Mouse (Mus musculus) embryonic facial prominence, embryonic 10.5 days (tissue): Measurements from ENCODE around the gene 1700022I11Rik. TPM values are rescaled to one million over a fixed set of nuclear protein-coding genes. Genes with fewer than 3 reads are reported as not detected.

Experiments
- DNase-seq: peaks from one replicate; pipeline ENCODE4 v3.0.0-alpha.2; 2017; ENCODE audit warnings: low spot score
- H3K27ac ChIP-seq: fragments of 300-500 bp; sonication (generic); replicated peaks from 2 replicates; pipeline ENCODE4 v1.5.1; 2016; ENCODE audit warnings: mild to moderate bottlenecking
- H3K27me3 ChIP-seq: fragments of 300-500 bp; sonication (generic); replicated peaks from 2 replicates; pipeline ENCODE4 v1.6.1; 2016; ENCODE audit warnings: low read depth, mild to moderate bottlenecking; ENCODE audit not compliant: poor library complexity, severe bottlenecking
- H3K36me3 ChIP-seq: fragments of 300-500 bp; sonication (generic); replicated peaks from 2 replicates; pipeline ENCODE4 v1.6.1; 2016; ENCODE audit warnings: mild to moderate bottlenecking, moderate library complexity
- H3K4me1 ChIP-seq: fragments of 300-500 bp; sonication (generic); 2 replicates; pipeline ENCODE4 v1.6.1; 2016
- H3K4me3 ChIP-seq: fragments of 300-500 bp; sonication (generic); 2 replicates; pipeline ENCODE4 v1.5.1; 2016; ENCODE audit warnings: mild to moderate bottlenecking, moderate library complexity
- H3K9me3 ChIP-seq: fragments of 300-500 bp; sonication (generic); 2 replicates; pipeline ENCODE4 v1.6.1; 2016; ENCODE audit warnings: mild to moderate bottlenecking
- WGBS: fragments of 180-500 bp; shearing (Covaris S2); methylation state at CpG from one replicate; pipeline ENCODE4 v1.1.7; 2016; 5-methylcytosine and 5-hydroxymethylcytosine counted together
- polyA plus RNA-seq: library from polyadenylated mRNA; unstranded; fragments of >200 nt; fragmentation: Nextera tagmentation; extraction: Ambion mirVana; gene quantifications from 2 replicates; pipeline ENCODE4 v1.2.1, GENCODE M21; 2016

Gene 1700022I11Rik
- polyA plus RNA-seq: 0.54 and 0.76 TPM in 2 replicates

GRCm38 (mm10) chr4:42969304-42969703 is at the start of gene 1700022I11Rik:
TSS of gene 1700022I11Rik (plus strand) at chr4:42969604.
- no peak within 1 kb of the TSS for H3K4me3 ChIP-seq
- H3K36me3 ChIP-seq: no peaks in the 10 kb centered on the region
- H3K9me3 ChIP-seq: no peaks in the 10 kb centered on the region
- peaks cover 4% of the 10 kb centered on the region; the same call in 1 of the 2 replicates for H3K27me3 ChIP-seq
- 87% methylated on average over 4 of the region's 4 CpGs for WGBS
- no peak within 1 kb of the TSS for H3K27ac ChIP-seq
- no peak for DNase-seq
- peaks cover 8% of the 10 kb centered on the region for H3K4me1 ChIP-seq

- WGBS: 80% methylated on average over 9 of the region's 9 CpGs
Measured at GRCm38 (mm10) chr4:42920726-42921125, 48.7 kb upstream of the 1700022I11Rik start.

GRCm38 (mm10) chr4:42921536-42921935 is 47.9 kb upstream of the 1700022I11Rik start:
- no peaks in the 10 kb centered on the region for H3K9me3 ChIP-seq
- H3K4me3 ChIP-seq: no peak overlapping the region
- peaks cover 54% of the 10 kb centered on the region for H3K27me3 ChIP-seq
- peak; percentile 1 for DNase-seq
- H3K4me1 ChIP-seq: peaks cover 7% of the 10 kb centered on the region; the same call in 1 of the 2 replicates
- no peak overlapping the region for H3K27ac ChIP-seq
- 89% methylated on average over 2 of the region's 2 CpGs for WGBS
- no peaks in the 10 kb centered on the region for H3K36me3 ChIP-seq

More at GRCm38 (mm10) chr4:42920726-42921125, 48.7 kb upstream of the 1700022I11Rik start:
- Histone ChIP-seq H3K9me3 (no peaks in the 10 kb centered on the region), H3K4me3 (no peak overlapping the region), H3K27ac (no peak overlapping the region), H3K36me3 (no peaks in the 10 kb centered on the region), H3K27me3 (peaks cover 62% of the 10 kb centered on the region), H3K4me1 (peaks cover 9% of the 10 kb centered on the region; the same call in 1 of the 2 replicates)
- DNase-seq: peak; percentile 5

DNA sequence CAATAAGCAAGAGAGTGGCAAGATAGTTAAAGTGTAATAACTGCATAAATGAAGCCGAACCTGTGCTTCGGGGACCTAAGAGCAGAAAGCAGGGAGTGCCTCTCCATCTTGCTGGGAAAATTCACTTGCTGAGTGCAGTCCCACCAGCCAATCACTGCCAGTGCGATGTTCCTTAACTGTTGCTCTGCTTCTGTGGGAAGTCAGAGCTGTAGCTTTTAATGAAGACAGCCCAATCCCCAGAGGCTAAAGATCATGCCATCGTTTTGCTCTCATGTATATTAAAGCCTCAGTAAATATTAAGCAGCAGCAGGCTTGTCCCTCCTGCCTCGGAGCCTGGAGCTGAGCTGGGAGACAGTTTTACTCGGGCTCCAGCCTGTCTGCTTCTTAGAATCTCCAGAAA is 47.3 kb upstream of the 1700022I11Rik start:
- peak; percentile 5 for DNase-seq
- no peaks in the 10 kb centered on the region for H3K36me3 ChIP-seq
- H3K4me3 ChIP-seq: no peak overlapping the region
- peaks cover 51% of the 10 kb centered on the region for H3K27me3 ChIP-seq
- peaks cover 4% of the 10 kb centered on the region; the same call in 1 of the 2 replicates for H3K4me1 ChIP-seq
- H3K9me3 ChIP-seq: no peaks in the 10 kb centered on the region
- WGBS: 75% methylated on average over 6 of the region's 6 CpGs
- no peak overlapping the region for H3K27ac ChIP-seq

DNA sequence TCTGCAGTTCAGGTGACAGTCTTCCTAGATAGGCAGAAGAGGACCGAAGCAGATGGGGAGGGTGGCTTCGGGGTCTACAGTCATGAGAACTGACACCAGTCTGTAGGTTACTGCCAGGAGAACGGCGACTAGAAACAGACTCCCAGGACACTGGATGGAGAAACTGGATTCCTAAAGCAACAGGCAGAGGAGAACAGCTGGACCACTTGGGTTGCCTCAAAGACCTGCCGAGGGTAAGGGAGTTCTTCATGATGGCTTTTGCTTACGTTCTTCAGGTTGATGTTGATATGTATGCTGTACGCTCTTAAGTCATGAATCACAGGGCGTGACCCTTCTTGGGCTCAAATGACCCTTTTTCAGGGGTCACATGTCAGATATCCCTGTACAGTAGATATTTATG is 46.9 kb upstream of the 1700022I11Rik start:
- no peak for DNase-seq
- H3K27ac ChIP-seq: no peak overlapping the region
- no peaks in the 10 kb centered on the region for H3K9me3 ChIP-seq
- peaks cover under 1% of the 10 kb centered on the region; the same call in 1 of the 2 replicates for H3K4me1 ChIP-seq
- 83% methylated on average over 8 of the region's 8 CpGs for WGBS
- H3K36me3 ChIP-seq: no peaks in the 10 kb centered on the region
- H3K27me3 ChIP-seq: peaks cover 46% of the 10 kb centered on the region
- H3K4me3 ChIP-seq: no peak overlapping the region

DNA sequence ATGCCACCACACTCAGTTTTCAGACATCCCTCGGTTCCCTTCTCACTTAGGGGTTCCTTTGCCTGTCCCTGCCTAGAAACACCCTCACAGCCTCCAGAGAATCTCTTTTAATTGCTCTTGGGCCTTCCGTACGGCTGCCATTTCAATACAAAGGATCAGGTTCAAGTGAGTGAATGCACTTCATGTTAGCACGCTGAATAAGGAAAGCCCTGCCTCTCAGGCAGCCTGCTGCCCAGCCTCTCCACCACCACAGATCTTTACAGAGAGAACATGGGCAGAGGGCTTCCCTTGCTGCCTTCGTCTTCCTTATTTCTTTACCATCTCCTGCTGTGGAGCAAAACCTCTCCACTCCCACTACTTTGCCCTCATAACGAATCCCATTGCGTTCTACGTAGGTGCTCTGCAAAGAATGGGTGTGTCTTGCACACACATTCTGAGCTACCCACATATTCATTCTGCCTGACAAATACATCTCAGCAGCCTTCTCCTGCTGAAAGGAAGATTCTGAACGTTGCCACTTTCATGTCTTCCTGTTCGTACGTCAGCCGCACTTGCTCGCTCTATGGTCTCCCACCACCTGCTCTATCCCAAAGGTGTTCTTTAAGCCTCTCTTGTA is 45.2 kb upstream of the 1700022I11Rik start:
- H3K36me3 ChIP-seq: no peaks in the 10 kb centered on the region
- H3K9me3 ChIP-seq: no peaks in the 10 kb centered on the region
- no peaks in the 10 kb centered on the region for H3K4me1 ChIP-seq
- no peak overlapping the region for H3K27ac ChIP-seq
- peaks cover 29% of the 10 kb centered on the region for H3K27me3 ChIP-seq
- peak; percentile 7 for DNase-seq
- no peak overlapping the region for H3K4me3 ChIP-seq
- WGBS: 73% methylated on average over 13 of the region's 13 CpGs

DNA sequence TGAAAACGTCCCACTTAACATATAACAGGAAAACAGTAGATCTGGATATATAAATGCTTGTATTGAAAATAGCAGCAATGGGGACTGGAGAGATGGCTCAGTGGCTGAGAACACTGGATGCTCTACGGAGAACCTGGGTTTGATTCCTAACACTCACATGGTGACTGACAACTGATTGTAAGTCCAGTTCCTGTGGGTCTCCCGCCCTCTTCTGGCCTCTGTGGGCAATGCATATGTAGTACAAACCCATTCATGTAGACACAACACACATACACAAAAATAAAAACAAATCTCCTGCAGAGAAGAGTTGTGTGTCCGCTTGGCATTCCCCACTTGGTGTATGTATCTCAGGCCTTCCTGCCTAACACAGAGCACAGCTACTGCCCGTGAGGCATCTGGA is 41.2 kb upstream of the 1700022I11Rik start:
- Histone ChIP-seq H3K36me3 (no peaks in the 10 kb centered on the region), H3K27ac (no peak overlapping the region), H3K9me3 (no peaks in the 10 kb centered on the region), H3K4me1 (no peaks in the 10 kb centered on the region), H3K4me3 (no peak overlapping the region), H3K27me3 (peaks cover 28% of the 10 kb centered on the region)
- DNase-seq: peak; percentile 6
- 77% methylated on average over 5 of the region's 5 CpGs for WGBS

DNA sequence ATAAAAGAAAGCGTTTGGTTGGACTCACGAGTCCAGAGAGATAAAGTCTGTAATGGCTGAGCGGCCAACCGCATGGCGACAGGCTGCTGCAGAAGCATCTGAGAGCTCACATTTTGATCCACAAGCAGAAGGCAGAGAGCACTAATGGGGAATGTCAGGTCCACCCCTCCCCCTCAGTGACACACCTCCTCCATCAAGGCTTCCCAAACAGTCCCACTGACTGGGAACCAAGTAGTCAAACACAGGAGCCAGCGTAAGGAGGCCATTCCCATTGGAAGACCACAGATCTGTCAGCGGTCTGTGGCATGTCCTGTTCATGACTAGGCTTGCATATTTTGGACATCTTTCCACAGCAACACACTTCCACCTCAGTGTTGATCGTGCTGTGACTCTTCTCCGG is 40.5 kb upstream of the 1700022I11Rik start:
- peaks cover 33% of the 10 kb centered on the region for H3K27me3 ChIP-seq
- peaks cover 6% of the 10 kb centered on the region for H3K4me1 ChIP-seq
- 93% methylated on average over 9 of the region's 9 CpGs for WGBS
- DNase-seq: peak; percentile 5
- H3K4me3 ChIP-seq: no peak overlapping the region
- H3K9me3 ChIP-seq: no peaks in the 10 kb centered on the region
- H3K36me3 ChIP-seq: no peaks in the 10 kb centered on the region
- H3K27ac ChIP-seq: no peak overlapping the region

- Histone ChIP-seq H3K4me1 (peaks cover 7% of the 10 kb centered on the region), H3K27ac (no peak overlapping the region), H3K36me3 (no peaks in the 10 kb centered on the region), H3K27me3 (peaks cover 50% of the 10 kb centered on the region), H3K9me3 (no peaks in the 10 kb centered on the region), H3K4me3 (no peak overlapping the region)
- DNase-seq: peak; percentile 4
- WGBS: 72% methylated on average over 8 of the region's 8 CpGs
Measured at GRCm38 (mm10) chr4:42932229-42932969, 37.0 kb upstream of the 1700022I11Rik start.

GRCm38 (mm10) chr4:42933630-42934029 is 35.8 kb upstream of the 1700022I11Rik start:
- peaks cover 7% of the 10 kb centered on the region for H3K4me1 ChIP-seq
- WGBS: 10% methylated on average over 22 of the region's 22 CpGs
- no peak overlapping the region for H3K27ac ChIP-seq
- DNase-seq: peak; percentile 65
- H3K4me3 ChIP-seq: peak overlapping the region; percentile 41
- H3K9me3 ChIP-seq: no peaks in the 10 kb centered on the region
- peaks cover 62% of the 10 kb centered on the region for H3K27me3 ChIP-seq
- no peaks in the 10 kb centered on the region for H3K36me3 ChIP-seq

- 85% methylated on average over 7 of the region's 7 CpGs for WGBS
- H3K9me3 ChIP-seq: no peaks in the 10 kb centered on the region
- H3K4me1 ChIP-seq: peaks cover 4% of the 10 kb centered on the region
- H3K4me3 ChIP-seq: no peak overlapping the region
- peaks cover 29% of the 10 kb centered on the region for H3K27me3 ChIP-seq
- no peaks in the 10 kb centered on the region for H3K36me3 ChIP-seq
- no peak overlapping the region for H3K27ac ChIP-seq
- no peak for DNase-seq
Measured at GRCm38 (mm10) chr4:42941396-42941795, 28.0 kb upstream of the 1700022I11Rik start.

- 82% methylated on average over 5 of the region's 5 CpGs for WGBS
- H3K27ac ChIP-seq: no peak overlapping the region
- H3K27me3 ChIP-seq: peaks cover 31% of the 10 kb centered on the region
- no peaks in the 10 kb centered on the region for H3K36me3 ChIP-seq
- DNase-seq: no peak
- peaks cover 14% of the 10 kb centered on the region for H3K4me1 ChIP-seq
- no peak overlapping the region for H3K4me3 ChIP-seq
- no peaks in the 10 kb centered on the region for H3K9me3 ChIP-seq
Measured at GRCm38 (mm10) chr4:42943341-42943740, 26.1 kb upstream of the 1700022I11Rik start.

- Histone ChIP-seq H3K27me3 (peaks cover 30% of the 10 kb centered on the region), H3K27ac (no peak overlapping the region), H3K36me3 (no peaks in the 10 kb centered on the region), H3K9me3 (no peaks in the 10 kb centered on the region), H3K4me1 (peaks cover 22% of the 10 kb centered on the region), H3K4me3 (no peak overlapping the region)
- no peak for DNase-seq
- 87% methylated on average over 9 of the region's 9 CpGs for WGBS
Measured at GRCm38 (mm10) chr4:42944185-42944584, 25.2 kb upstream of the 1700022I11Rik start.
